Mouse (Mus musculus): ENCODE measurements around the gene AL731706.1. TPM values are rescaled to one million over a fixed set of nuclear protein-coding genes. Genes with fewer than 3 reads are reported as not detected.

AL731706.1 gene
- polyA plus RNA-seq, 1 experiment from 2014 or later = 22.5 TPM

- H3K9ac ChIP-seq (replicated peaks) = no peak overlapping the region
- H3K4me2 ChIP-seq (replicated peaks) = no peak overlapping the region
- H3K27ac ChIP-seq (replicated peaks) = no peak overlapping the region
- ATAC-seq (ENCODE audit: low FRiP score, low read depth) = no peak
- no peaks in the 10 kb centered on the region for H3K27me3 ChIP-seq
- WGBS = 84% methylated on average over 3 of the region's 3 CpGs
- no peaks in the 10 kb centered on the region for H3K4me1 ChIP-seq
- H3K9me3 ChIP-seq = no peaks in the 10 kb centered on the region
- no peak overlapping the region for H3K4me3 ChIP-seq
- no peaks in the 10 kb centered on the region for H3K36me3 ChIP-seq
Measured at GRCm38 (mm10) chr2:136832936-136833335, 58.3 kb downstream of the AL731706.1 start.

Other genes starting within 250 kb of the AL731706.1 start
- 37.0 and 47.6 TPM in 2 replicates for gene Snap25, start 177.9 kb downstream of the AL731706.1 start, polyA plus RNA-seq (2016; fragmentation: Nextera tagmentation; extraction: Ambion mirVana)
- 11.3 and 14.6 TPM in 2 replicates for gene AL731706.2, start 5.7 kb downstream of the AL731706.1 start, polyA plus RNA-seq (2016; fragmentation: Nextera tagmentation; extraction: Ambion mirVana)
- gene Slx4ip, start 171 bp downstream of the AL731706.1 start, polyA plus RNA-seq (2016; fragmentation: Nextera tagmentation; extraction: Ambion mirVana) = 13.2 and 13.8 TPM in 2 replicates
- gene Mkks, start within 50 bp of the AL731706.1 start, polyA plus RNA-seq (2016; fragmentation: Nextera tagmentation; extraction: Ambion mirVana) = 13.5 and 17.4 TPM in 2 replicates
- gene Jag1, start 225.3 kb upstream of the AL731706.1 start, polyA plus RNA-seq (2016; fragmentation: Nextera tagmentation; extraction: Ambion mirVana) = 51.2 and 53.0 TPM in 2 replicates

All from midbrain, embryonic 12.5 days (tissue).